Mouse (Mus musculus) bone marrow, adult 2 months (tissue): ENCODE results near the gene Bbs4. TPM values are rescaled to one million over a fixed set of nuclear protein-coding genes. Genes with fewer than 3 reads are reported as not detected.
"Not testable (repeated sequence)": the region's sequence is repeated elsewhere in the genome, so short reads cannot be mapped to it uniquely, and the experiment has no call there.

Experiments used
- H3K27ac ChIP-seq: fragments of 200-500 bp; 2 replicates; pipeline ENCODE4 v1.5.1; 2012; ENCODE audit warnings: low read depth, mild to moderate bottlenecking, control low read depth, inconsistent platforms, low read length; ENCODE audit not compliant: control insufficient read depth, poor library complexity, insufficient read depth
- H3K4me1 ChIP-seq: fragments of 200-500 bp; 2 replicates; pipeline ENCODE4 v1.6.1; 2011; ENCODE audit warnings: low read length; ENCODE audit not compliant: control insufficient read depth, insufficient read depth
- H3K4me3 ChIP-seq: fragments of 200-500 bp; replicated peaks from 2 replicates; pipeline ENCODE3; 2011; ENCODE audit warnings: mild to moderate bottlenecking, low read depth, low read length, control low read depth; ENCODE audit not compliant: control insufficient read depth
- CTCF ChIP-seq: fragments of 200-500 bp; IDR thresholded peaks from 2 replicates; pipeline ENCODE4 v1.5.1; 2011; ENCODE audit warnings: low read length, control low read depth; ENCODE audit not compliant: control insufficient read depth, insufficient read depth
- POLR2A ChIP-seq: fragments of 200-500 bp; IDR thresholded peaks from 2 replicates; pipeline ENCODE4 v1.6.1; 2011; ENCODE audit warnings: low read depth, mild to moderate bottlenecking, control low read depth, low read length, borderline replicate concordance; ENCODE audit not compliant: control insufficient read depth
- WGBS: fragments of 180-500 bp; shearing (Covaris S2); methylation state at CpG from one replicate; pipeline ENCODE4 v1.1.7; 2018; 5-methylcytosine and 5-hydroxymethylcytosine counted together
- polyA plus RNA-seq: library from polyadenylated mRNA; stranded (reverse); fragments of >200 nt; gene quantifications from 2 replicates; pipeline ENCODE4 v1.2.4, GENCODE M21; 2011; ENCODE audit warnings: low replicate concordance; ENCODE audit not compliant: missing spikeins, insufficient read depth, insufficient read length

Gene Bbs4
- polyA plus RNA-seq: 4.5 TPM in 1 of 2 replicates, not detected in the other

DNA sequence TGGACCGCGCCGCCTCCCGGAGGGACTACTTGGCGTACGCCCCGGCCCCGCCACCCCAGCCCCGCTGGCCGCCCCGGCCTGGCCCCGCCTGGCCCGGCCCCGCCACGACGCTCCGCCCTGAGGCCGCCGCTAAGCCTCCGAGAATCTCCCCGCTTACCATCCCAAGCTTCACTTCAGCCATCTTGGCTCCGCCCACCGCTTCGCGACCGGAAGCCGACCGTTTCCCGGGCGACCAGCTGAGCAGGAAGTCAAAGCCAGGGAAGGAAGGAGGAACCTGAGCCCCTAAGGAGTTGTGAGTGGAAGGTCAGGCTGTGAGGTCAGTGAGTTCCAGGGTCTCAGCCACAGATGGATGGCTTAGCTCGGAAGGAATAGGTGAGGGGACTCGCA is at the start of gene Bbs4:
Gene Bbs4, minus strand, starts transcription at position 256 of the 387 bp plus-strand sequence.
- no peak within 1 kb of the TSS for H3K27ac ChIP-seq
- peak; percentile 62; the same call in 1 of the 2 replicates for TF ChIP-seq POLR2A
- TF ChIP-seq CTCF: no peak
- no peaks in the 10 kb centered on the region for H3K4me1 ChIP-seq
- 1% methylated on average over 32 of the region's 32 CpGs for WGBS
- peak within 1 kb of the TSS; percentile 93 for H3K4me3 ChIP-seq

DNA sequence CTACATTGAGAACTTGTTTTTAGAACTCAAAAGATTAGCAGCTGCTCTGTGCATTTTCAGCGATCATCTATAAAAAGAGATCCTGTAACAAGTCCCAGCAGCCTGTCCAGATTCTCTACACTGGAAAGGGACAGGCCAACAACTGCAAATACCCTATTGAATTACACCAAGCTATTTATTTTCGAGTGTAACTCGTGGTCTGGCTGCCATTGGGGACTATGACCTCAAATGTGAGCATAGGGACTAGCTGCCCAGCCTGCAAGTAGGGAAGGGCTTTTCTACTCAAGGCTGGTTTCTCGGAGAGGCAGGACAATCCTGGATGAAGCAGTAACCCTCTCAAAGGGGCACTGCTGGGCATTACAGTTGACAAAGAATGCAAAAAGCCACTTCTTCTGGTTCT is 35.8 kb upstream of the Bbs4 start:
- H3K4me1 ChIP-seq: no peaks in the 10 kb centered on the region
- WGBS: 83% methylated on average over 4 of the region's 4 CpGs
- no peak overlapping the region for H3K4me3 ChIP-seq
- TF ChIP-seq CTCF: no peak
- no peak for TF ChIP-seq POLR2A
- no peak overlapping the region for H3K27ac ChIP-seq

DNA sequence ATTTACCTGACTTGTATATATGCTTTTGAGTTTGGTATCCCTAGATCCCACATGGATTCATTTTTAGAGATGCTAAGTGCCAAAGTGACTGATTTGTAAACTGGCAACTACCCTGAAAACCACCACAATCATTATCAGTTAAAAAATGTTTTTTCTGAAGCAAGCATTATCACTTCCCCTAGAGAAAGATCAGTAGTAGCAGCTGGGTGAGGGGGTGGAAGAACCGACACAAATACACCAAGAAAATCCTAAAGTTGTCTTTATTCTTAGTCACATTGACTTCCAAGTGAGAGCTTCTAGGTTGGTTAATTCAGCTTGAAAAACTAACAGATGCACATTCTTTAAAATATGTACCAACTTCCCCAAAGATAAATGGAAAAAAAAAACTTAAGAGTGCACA is 35.0 kb upstream of the Bbs4 start:
- Histone ChIP-seq H3K4me1 (no peaks in the 10 kb centered on the region), H3K4me3 (no peak overlapping the region), H3K27ac (no peak overlapping the region)
- 60% methylated on average over 1 of the region's 1 CpGs for WGBS
- TF ChIP-seq POLR2A (no peak), CTCF (no peak)

DNA sequence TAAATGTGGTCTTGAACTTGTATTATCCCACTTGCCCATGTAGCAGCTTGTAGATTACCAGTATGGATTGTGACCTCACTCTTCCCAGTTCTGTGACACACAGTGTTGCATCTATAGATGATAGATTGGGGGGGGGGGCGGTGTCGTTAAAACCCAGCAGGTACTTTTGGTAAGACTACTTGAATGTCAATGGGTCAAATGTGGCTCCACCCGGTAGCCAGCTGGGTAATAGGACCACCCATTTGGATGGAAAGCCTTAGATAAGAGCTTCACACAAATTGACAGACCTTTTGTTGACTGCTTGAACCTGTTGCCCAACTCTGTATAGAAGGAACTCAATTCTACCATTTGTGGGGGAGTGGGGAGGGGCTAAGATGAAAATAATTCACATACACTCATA is 34.2 kb upstream of the Bbs4 start:
- WGBS: 77% methylated on average over 3 of the region's 3 CpGs
- Histone ChIP-seq H3K27ac (no peak overlapping the region), H3K4me3 (no peak overlapping the region), H3K4me1 (no peaks in the 10 kb centered on the region)
- TF ChIP-seq CTCF: no peak
- TF ChIP-seq POLR2A: no peak

DNA sequence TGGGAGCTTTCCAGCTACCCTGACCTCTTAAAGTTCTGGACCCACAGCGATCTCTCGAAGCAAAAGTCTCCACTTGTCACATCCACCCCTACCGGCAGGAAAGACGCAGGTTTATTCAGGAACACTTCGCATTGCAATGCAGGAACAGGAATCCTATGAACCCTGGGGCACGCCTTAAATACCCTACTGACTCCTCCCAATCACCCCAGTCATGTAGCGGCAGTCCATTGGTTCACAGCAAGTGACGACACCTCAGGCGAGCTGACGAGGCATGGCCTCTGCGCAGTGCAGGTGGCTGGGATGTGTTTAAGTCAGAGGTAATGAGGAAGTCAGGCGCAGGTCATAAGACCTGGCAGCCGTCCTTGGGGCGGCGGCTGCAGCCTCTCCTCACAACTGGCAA is 22.3 kb upstream of the Bbs4 start:
- Histone ChIP-seq H3K4me1 (no peaks in the 10 kb centered on the region), H3K27ac (no peak overlapping the region), H3K4me3 (no peak overlapping the region)
- TF ChIP-seq CTCF: no peak
- no peak for TF ChIP-seq POLR2A
- 89% methylated on average over 15 of the region's 15 CpGs for WGBS

- Histone ChIP-seq H3K27ac (no peak overlapping the region), H3K4me1 (no peaks in the 10 kb centered on the region), H3K4me3 (no peak overlapping the region)
- no peak for TF ChIP-seq CTCF
- no peak for TF ChIP-seq POLR2A
- 89% methylated on average over 9 of the region's 9 CpGs for WGBS
Observed at GRCm38 (mm10) chr9:59369646-59370045, 16.3 kb upstream of the Bbs4 start.

DNA sequence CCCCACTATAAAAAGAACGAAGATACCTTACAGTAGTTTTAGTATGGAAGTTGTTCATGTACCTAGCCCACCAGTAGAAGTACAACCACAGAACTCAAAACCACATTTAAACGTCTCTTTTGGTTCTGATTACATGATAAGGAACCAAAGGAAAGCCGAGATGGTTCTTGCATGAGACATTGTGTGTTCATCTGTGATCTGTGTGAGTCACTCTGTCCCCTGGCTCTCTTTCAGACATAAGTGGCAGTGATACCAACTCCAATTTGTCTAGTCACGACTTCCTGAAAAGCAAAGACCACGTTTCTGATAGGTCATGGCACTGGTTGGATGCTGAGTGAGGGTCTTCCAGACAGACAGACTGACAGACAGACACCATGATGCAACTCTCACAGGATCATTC is 15.9 kb upstream of the Bbs4 start:
- Histone ChIP-seq H3K27ac (no peak overlapping the region), H3K4me1 (no peaks in the 10 kb centered on the region), H3K4me3 (no peak overlapping the region)
- WGBS: 58% methylated on average over 5 of the region's 5 CpGs
- no peak for TF ChIP-seq CTCF
- TF ChIP-seq POLR2A: no peak

DNA sequence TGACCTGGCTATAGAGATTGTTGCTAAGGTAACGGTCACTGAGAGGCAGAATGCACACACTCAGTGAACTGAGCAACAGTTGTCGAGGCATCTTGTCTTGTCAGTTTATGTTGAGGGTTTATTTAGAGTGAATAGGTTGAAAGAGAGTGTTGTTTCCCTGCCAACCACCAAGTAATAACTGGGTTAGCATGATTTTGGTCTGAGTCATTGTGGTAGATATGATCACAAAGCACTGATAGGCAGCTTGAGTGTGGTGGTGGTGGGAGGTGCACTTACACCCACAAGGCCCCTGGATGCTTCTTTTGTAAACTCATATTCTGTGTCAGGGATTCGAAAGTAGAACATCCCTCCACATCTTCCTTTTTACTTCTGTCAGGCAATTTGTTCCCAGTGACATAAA is 7.2 kb upstream of the Bbs4 start:
- H3K27ac ChIP-seq, H3K4me3 ChIP-seq, H3K4me1 ChIP-seq: not testable (repeated sequence)
- WGBS: 48% methylated on average over 3 of the region's 3 CpGs

- not testable (repeated sequence) for H3K4me1 ChIP-seq, H3K4me3 ChIP-seq, H3K27ac ChIP-seq
- WGBS: 86% methylated on average over 1 of the region's 1 CpGs
Observed at GRCm38 (mm10) chr9:59358041-59358440, 4.7 kb upstream of the Bbs4 start.
